Mouse (Mus musculus) bone marrow macrophage, adult 2 months (primary cell): Measurements from ENCODE around the gene Ppm1h. TPM values are rescaled to one million over a fixed set of nuclear protein-coding genes. Genes with fewer than 3 reads are reported as not detected.

Experiments
- H3K27ac ChIP-seq: 2 replicates; pipeline ENCODE4 v1.5.1; 2012; ENCODE audit warnings: low read depth, low read length; ENCODE audit not compliant: insufficient read depth
- H3K4me1 ChIP-seq: 2 replicates; pipeline ENCODE4 v1.6.1; 2012; ENCODE audit warnings: low read length; ENCODE audit not compliant: control insufficient read depth, insufficient read depth
- H3K4me3 ChIP-seq: 2 replicates; pipeline ENCODE4 v1.5.1; 2012; ENCODE audit warnings: mild to moderate bottlenecking, low read length, moderate library complexity; ENCODE audit not compliant: insufficient read depth
- CTCF ChIP-seq: IDR thresholded peaks from 2 replicates; pipeline ENCODE4 v1.5.1; 2012; ENCODE audit warnings: low read depth, mild to moderate bottlenecking, low read length, moderate library complexity
- POLR2A ChIP-seq: IDR thresholded peaks from 2 replicates; pipeline ENCODE4 v1.6.1; 2012; ENCODE audit warnings: mild to moderate bottlenecking, low read depth, low read length, borderline replicate concordance
- polyA plus RNA-seq: library from polyadenylated mRNA; stranded (reverse); fragments of >200 nt; gene quantifications from 2 replicates; pipeline ENCODE4 v1.2.4, GENCODE M21; 2012; ENCODE audit not compliant: missing spikeins, insufficient read depth, insufficient read length

Gene Ppm1h
- polyA plus RNA-seq, 1 experiment = 52.4 TPM

DNA sequence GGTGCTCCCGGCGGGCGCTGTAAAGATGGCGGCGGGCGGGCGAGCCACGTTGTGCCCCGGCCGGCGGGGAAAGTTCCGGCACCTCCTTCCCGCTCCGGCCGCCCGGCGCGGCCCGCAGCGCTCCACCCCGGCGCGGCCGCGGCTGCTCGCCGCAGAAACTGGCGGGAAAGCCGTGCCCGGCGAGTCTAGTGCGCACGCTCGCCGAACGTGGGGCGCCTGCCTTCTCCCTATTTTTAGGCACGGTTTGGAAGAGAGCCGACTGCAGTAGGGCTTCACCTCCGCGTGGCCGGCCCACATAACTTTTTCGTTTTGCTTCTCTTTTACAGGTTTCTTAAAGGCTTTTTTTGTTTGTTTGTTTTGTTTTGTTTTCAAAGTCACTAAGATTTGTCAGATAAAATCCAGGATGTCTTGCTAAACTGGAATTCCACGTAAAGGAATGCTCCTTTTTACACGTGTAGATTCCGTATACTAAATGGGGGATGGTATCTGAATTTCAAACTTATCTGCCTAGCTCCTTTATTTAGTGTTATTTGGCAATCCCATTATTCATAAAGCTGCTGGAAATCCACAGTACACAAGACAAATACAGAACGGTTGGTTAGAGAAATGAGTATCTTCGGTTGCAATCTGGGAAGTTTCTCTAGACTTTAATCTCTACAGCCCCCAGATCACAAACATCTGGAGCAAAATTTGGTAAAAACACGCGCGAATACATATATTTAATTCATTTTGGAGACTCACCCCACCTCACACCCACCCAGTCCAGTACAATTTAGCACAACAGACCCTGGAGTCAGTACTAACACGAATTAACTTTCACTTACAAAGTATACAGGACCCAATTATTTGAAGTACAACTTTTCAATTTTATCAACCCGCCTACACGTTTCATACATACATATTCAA, 308.0 kb downstream of the Ppm1h start:
- TF ChIP-seq CTCF (no peak), POLR2A (no peak)
- peaks cover 35% of the 10 kb centered on the region for H3K4me1 ChIP-seq

DNA sequence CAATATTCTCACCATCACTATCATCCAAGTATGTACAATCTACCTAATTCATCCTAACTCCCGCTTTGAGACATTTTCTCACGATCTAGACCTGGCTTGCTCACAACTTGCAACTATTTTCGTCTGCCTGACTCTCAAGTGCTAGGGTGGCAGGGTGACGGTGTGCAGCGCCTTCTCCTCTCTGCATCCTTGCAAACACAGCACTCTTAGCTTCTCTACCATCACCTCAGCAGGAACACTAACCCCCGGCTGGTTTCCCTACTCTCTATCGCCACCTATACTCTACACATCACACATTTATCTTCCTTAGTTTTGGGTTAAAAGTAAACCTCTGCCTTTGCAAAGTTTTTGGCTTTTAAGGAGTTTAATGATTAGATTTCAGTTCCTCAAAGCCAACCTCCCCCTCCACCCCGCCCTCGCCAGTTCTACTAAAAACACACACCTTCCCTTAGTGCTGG, 309.1 kb downstream of the Ppm1h start:
- Histone ChIP-seq H3K27ac (peak overlapping the region; percentile 29; the same call in 1 of the 2 replicates), H3K4me3 (peak overlapping the region; percentile 46), H3K4me1 (peaks cover 41% of the 10 kb centered on the region)
- TF ChIP-seq POLR2A = no peak
- TF ChIP-seq CTCF = no peak

More for the DNA sequence above, 308.0 kb downstream of the Ppm1h start:
- peak overlapping the region; percentile 99 for H3K27ac ChIP-seq
- peak overlapping the region; percentile 75 for H3K4me3 ChIP-seq

DNA sequence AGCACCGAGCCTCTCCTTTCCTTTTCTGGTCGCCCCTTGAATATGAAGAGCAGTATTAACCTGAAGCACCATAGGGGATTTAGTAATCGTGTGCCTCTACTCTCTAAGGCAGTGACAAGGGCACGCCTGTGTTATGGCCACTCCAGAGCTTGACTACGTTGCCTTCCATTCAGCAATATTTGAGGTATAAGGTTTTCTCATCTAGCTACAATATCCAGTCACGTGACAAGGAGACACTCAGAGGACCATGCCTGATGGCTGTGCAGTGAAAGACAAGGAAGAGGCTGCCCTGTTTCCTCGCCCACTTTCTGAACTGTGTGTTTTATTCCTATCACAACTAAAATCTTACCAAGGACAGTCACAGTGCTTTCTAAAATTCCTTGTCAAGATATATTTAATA, 309.8 kb downstream of the Ppm1h start:
- peak overlapping the region; percentile 29 for H3K27ac ChIP-seq
- peak overlapping the region; percentile 46 for H3K4me3 ChIP-seq
- TF ChIP-seq CTCF = no peak
- no peak for TF ChIP-seq POLR2A

DNA sequence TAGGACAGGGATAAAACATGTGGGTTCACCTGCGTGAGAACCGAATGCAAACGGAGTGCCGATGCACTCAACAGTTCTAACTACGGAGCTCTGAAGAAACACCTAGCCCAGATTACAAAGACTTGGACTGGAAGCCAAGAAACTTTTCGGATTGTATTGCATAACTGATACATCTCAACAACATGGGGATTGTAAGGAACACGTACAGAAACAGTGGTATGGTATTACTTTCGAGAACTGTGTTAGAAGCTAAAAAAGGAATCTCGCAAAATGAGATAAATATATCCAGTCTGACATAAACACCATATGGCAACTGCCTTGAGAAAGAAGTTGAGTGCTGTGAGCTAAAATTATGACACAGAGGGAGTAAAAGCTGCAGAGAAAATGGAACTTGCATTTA, 311.4 kb downstream of the Ppm1h start:
- no peak for TF ChIP-seq POLR2A
- TF ChIP-seq CTCF = no peak
- H3K4me3 ChIP-seq = no peak overlapping the region
- no peak overlapping the region for H3K27ac ChIP-seq
- peaks cover 41% of the 10 kb centered on the region for H3K4me1 ChIP-seq

More for the DNA sequence above, 309.8 kb downstream of the Ppm1h start:
- H3K4me1 ChIP-seq = peaks cover 41% of the 10 kb centered on the region

DNA sequence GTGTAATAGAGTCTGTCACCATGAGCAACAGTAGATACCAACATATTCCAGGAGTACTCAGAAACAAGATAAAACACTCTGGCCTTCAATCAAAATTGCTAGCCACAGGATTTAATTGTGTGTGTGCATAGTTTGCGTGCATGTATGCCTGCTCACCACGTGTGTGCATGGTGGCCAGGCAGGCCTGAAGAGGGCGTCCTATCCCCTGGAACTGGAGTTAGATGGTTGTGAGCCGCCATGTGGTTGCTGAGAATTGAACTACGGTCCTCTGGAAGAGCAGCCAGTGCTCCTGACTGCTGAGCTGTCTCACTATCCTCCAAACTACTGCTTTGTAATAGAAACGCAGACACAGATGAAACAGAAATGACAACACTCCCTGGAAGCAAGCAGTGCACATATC, 312.0 kb downstream of the Ppm1h start:
- Histone ChIP-seq H3K27ac (peak overlapping the region; percentile 75), H3K4me3 (no peak overlapping the region), H3K4me1 (peaks cover 41% of the 10 kb centered on the region)
- TF ChIP-seq CTCF = 0 out of 2 replicates have a peak, but pooled peaks have one; percentile 24
- no peak for TF ChIP-seq POLR2A

DNA sequence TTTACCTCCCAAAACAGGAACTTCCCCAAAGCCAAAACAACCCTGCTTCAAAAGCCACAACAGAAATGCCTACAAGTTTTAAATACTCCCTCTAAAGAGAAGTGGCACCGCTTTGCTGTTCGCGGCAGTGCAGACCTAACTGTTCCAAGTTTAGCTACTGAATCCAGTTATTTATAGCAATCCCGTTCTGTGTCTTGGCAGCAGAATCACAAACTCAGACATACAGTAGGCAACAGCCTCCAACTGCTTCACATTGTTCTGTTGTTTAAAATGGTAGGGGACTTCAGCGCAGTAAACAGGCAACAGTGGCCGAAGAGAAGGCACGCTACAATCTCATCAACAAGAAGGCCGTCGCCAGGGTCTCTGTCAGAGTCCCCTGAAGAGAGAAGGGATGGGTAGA, 312.5 kb downstream of the Ppm1h start:
- TF ChIP-seq CTCF (no peak), POLR2A (no peak)
- Histone ChIP-seq H3K4me1 (peaks cover 41% of the 10 kb centered on the region), H3K27ac (peak overlapping the region; percentile 75), H3K4me3 (0 out of 2 replicates have a peak overlapping the region, but pooled peaks have one; percentile 10)

DNA sequence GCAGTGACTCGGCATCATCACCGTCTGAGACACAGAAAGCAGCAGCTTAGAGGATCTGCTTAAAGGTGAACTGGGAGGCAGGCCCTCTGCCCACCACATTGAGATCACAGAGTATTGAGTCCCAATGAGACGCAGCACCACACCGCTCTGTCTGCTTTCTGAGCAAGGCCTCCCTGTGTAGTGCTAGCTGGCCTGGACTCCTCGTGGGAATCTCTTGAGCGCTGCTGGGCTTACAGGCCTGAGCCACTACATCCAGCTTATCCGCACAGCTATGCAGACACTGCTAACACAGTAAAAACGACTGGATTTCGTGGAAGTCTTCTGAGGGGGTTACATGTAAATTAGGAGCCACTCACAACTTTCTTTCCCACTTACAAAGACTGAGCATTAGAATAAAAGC, 313.1 kb downstream of the Ppm1h start:
- TF ChIP-seq CTCF = no peak
- no peak for TF ChIP-seq POLR2A
- Histone ChIP-seq H3K4me3 (peak overlapping the region; percentile 10; the same call in 1 of the 2 replicates), H3K27ac (peak overlapping the region; percentile 75), H3K4me1 (peaks cover 41% of the 10 kb centered on the region)

DNA sequence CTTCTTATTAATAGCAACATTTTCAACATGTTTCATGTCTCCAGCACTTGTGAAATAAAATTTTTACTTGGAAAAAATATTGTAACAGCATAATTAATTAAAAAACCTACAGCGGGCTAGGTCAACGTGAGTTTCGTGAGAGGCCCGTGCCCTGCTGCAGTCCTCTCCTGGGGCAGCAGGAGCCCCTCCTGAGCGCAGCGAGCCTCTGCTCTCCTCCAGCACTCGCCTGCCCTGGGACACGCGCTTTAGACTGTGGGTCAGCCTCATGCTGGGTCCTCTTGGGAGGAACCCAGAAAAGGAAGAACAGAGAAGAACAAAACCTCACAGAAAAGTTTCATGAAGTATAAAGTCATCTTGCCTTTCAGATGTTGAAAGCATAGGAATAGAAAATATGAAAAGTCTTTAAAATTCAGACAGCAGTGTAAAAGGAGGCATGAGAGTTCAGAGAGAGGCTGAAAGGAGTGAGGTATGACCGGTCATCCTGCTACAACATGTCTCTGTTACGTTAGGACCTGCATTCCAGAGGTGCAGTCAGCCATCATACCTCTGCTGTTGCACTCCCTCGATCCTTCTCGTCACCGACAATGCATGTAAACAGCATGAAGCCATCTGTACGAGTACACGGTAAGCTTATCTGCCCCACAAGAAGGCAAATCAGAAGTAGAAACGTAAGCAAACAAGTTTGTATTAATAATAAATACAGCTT, 316.0 kb downstream of the Ppm1h start:
- no peak for TF ChIP-seq CTCF
- no peak for TF ChIP-seq POLR2A
- Histone ChIP-seq H3K27ac (no peak overlapping the region), H3K4me3 (no peak overlapping the region), H3K4me1 (peaks cover 19% of the 10 kb centered on the region)

Other genes with a start within 250 kb of the Ppm1h start
- gene Avpr1a, start 230.3 kb upstream of the Ppm1h start, polyA plus RNA-seq = 0.27 TPM in 1 of 2 replicates, not detected in the other